Mouse (Mus musculus) kidney, postnatal 0 days (tissue): ENCODE data around the gene 1500011B03Rik. TPM values are rescaled to one million over a fixed set of nuclear protein-coding genes. Genes with fewer than 3 reads are reported as not detected.

Experiments
- ATAC-seq: fragments of 200-750 bp; cut with Nextera tagmentation; replicated peaks from 2 replicates; pipeline ENCODE4 v1.8.0; 2017; ENCODE audit warnings: low read depth, moderate number of reproducible peaks, moderate TSS enrichment, moderate library complexity; ENCODE audit not compliant: low FRiP score
- DNase-seq: peaks from one replicate; pipeline ENCODE4 v3.0.0-alpha.2; 2016; ENCODE audit warnings: low spot score
- H3K27ac ChIP-seq: fragments of 300-500 bp; sonication (generic); 2 replicates; pipeline ENCODE4 v1.5.1; 2014; ENCODE audit warnings: mild to moderate bottlenecking
- H3K27me3 ChIP-seq: fragments of 300-500 bp; sonication (generic); 2 replicates; pipeline ENCODE4 v1.6.1; 2014; ENCODE audit warnings: low read length, mixed read lengths; ENCODE audit not compliant: insufficient read depth
- H3K36me3 ChIP-seq: fragments of 300-500 bp; sonication (generic); 2 replicates; pipeline ENCODE4 v1.6.1; 2014; ENCODE audit warnings: low read length, mixed read lengths; ENCODE audit not compliant: insufficient read depth
- H3K4me1 ChIP-seq: fragments of 300-500 bp; sonication (generic); replicated peaks from 2 replicates; pipeline ENCODE4 v1.6.1; 2014; ENCODE audit warnings: antibody characterized with exemption, low read length, mixed read lengths; ENCODE audit not compliant: insufficient read depth
- H3K4me2 ChIP-seq: fragments of 300-500 bp; sonication (generic); 2 replicates; pipeline ENCODE4 v1.6.1; 2014; ENCODE audit warnings: mild to moderate bottlenecking, low read length, moderate library complexity, mixed read lengths
- H3K4me3 ChIP-seq: fragments of 300-500 bp; sonication (generic); replicated peaks from 2 replicates; pipeline ENCODE4 v1.5.1; 2014; ENCODE audit warnings: low read depth, low read length
- H3K9ac ChIP-seq: fragments of 300-500 bp; sonication (generic); 2 replicates; pipeline ENCODE4 v1.6.1; 2014; ENCODE audit warnings: low read depth, low read length
- H3K9me3 ChIP-seq: fragments of 300-500 bp; sonication (generic); replicated peaks from 2 replicates; pipeline ENCODE4 v1.6.1; 2016; ENCODE audit warnings: low read length, inconsistent platforms, mixed read lengths
- CTCF ChIP-seq: IDR thresholded peaks from 2 replicates; pipeline ENCODE4 v1.5.1; 2016; ENCODE audit warnings: antibody characterized with exemption, low read depth, mild to moderate bottlenecking, moderate library complexity
- WGBS: fragments of 180-500 bp; shearing (Covaris S2); extraction: QIAGEN DNeasy Blood & Tissue Kit; methylation state at CpG from one replicate; pipeline ENCODE4 v1.1.7; 2014; 5-methylcytosine and 5-hydroxymethylcytosine counted together
- polyA plus RNA-seq: library from polyadenylated mRNA; unstranded; fragments of >200 nt; fragmentation: Nextera tagmentation; extraction: Ambion mirVana; gene quantifications from 2 replicates; pipeline ENCODE4 v1.2.1, GENCODE M21; 2015

Gene 1500011B03Rik
- polyA plus RNA-seq, 1 experiment from 2014 or later, result 189 TPM

DNA sequence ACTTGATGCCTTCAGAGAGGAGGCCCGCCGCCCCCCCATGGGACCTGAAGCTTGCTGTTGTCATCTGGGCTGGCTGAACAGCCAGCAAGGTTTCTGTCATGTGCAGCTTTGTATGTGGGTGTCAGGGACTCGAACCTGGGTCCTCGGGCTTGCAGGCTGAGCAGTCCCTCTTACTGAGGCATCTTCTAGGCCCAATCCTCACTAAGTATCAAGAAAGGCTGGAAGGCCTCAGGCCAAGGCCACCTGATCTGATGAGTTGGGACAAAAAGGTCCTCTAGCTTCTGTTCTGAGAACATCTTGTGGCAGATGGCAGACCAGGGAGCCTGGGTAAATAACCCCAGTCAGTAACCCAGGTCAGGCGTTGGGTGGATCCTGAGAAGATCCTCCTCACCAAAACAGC, 13.4 kb downstream of the 1500011B03Rik start:
- 97% methylated on average over 5 of the region's 5 CpGs for WGBS
- no peak for ATAC-seq
- Histone ChIP-seq H3K9me3 (no peaks in the 10 kb centered on the region), H3K4me3 (no peak overlapping the region), H3K27ac (no peak overlapping the region), H3K4me1 (peaks cover 8% of the 10 kb centered on the region; the same call in 1 of the 2 replicates), H3K36me3 (0 out of 2 replicates have a peak, but pooled peaks cover 6% of the 10 kb centered on the region), H3K4me2 (no peak overlapping the region), H3K9ac (no peak overlapping the region), H3K27me3 (no peaks in the 10 kb centered on the region)
- TF ChIP-seq CTCF, result no peak
- no peak for DNase-seq

DNA sequence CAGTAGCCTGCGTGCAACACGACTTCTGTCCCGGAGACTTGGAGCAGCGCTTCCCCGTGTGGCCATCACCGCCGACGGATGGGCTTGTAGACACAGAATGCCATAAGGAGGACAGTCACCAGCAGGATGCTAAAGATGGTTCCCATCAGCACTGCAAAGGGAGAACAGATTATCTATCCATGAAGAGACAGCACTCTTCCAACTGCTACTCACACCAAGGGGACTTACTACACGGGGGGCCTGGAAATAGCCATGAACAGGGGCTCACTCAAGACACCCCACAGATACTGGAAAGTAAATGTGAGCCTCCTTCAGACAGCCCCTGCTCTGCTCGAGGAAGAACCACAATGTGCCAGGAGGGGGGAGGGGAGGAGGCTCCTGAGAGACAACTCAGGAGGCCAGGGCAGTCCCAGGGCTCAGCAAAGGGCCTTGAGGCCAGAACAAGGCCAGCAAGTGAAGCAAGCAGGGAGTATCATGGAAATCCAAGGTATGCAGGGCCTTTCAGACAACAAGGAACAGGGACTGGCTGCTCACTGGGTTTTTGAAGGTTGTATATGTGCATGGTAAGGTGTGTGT, 14.0 kb downstream of the 1500011B03Rik start:
- no peak for ATAC-seq
- TF ChIP-seq CTCF, result no peak
- no peak overlapping the region for H3K4me2 ChIP-seq
- H3K27me3 ChIP-seq, result no peaks in the 10 kb centered on the region
- no peak overlapping the region for H3K27ac ChIP-seq
- peaks cover 10% of the 10 kb centered on the region; the same call in 1 of the 2 replicates for H3K36me3 ChIP-seq
- 80% methylated on average over 10 of the region's 10 CpGs for WGBS
- no peak overlapping the region for H3K9ac ChIP-seq
- no peaks in the 10 kb centered on the region for H3K9me3 ChIP-seq
- DNase-seq, result no peak
- H3K4me3 ChIP-seq, result no peak overlapping the region
- H3K4me1 ChIP-seq, result peaks cover 8% of the 10 kb centered on the region; the same call in 1 of the 2 replicates

- Histone ChIP-seq H3K4me1 (peaks cover 8% of the 10 kb centered on the region; the same call in 1 of the 2 replicates), H3K9ac (no peak overlapping the region), H3K9me3 (no peaks in the 10 kb centered on the region), H3K27me3 (no peaks in the 10 kb centered on the region), H3K27ac (no peak overlapping the region), H3K4me3 (no peak overlapping the region), H3K36me3 (peaks cover 19% of the 10 kb centered on the region), H3K4me2 (no peak overlapping the region)
- DNase-seq (no peak), ATAC-seq (no peak)
- no peak for TF ChIP-seq CTCF
- WGBS, result 74% methylated on average over 8 of the region's 8 CpGs
These were observed 14.9 kb downstream of the 1500011B03Rik start for GRCm38 (mm10) chr5:114808385-114808784.

GRCm38 (mm10) chr5:114807893-114808292, 15.4 kb downstream of the 1500011B03Rik start:
- peaks cover 8% of the 10 kb centered on the region; the same call in 1 of the 2 replicates for H3K4me1 ChIP-seq
- no peak for TF ChIP-seq CTCF
- H3K9me3 ChIP-seq, result no peaks in the 10 kb centered on the region
- no peak overlapping the region for H3K4me3 ChIP-seq
- DNase-seq (no peak), ATAC-seq (no peak)
- H3K4me2 ChIP-seq, result no peak overlapping the region
- no peaks in the 10 kb centered on the region for H3K27me3 ChIP-seq
- no peak overlapping the region for H3K9ac ChIP-seq
- 0 out of 2 replicates have a peak overlapping the region, but pooled peaks have one; percentile 80 for H3K27ac ChIP-seq
- H3K36me3 ChIP-seq, result peaks cover 24% of the 10 kb centered on the region
- 70% methylated on average over 6 of the region's 6 CpGs for WGBS

DNA sequence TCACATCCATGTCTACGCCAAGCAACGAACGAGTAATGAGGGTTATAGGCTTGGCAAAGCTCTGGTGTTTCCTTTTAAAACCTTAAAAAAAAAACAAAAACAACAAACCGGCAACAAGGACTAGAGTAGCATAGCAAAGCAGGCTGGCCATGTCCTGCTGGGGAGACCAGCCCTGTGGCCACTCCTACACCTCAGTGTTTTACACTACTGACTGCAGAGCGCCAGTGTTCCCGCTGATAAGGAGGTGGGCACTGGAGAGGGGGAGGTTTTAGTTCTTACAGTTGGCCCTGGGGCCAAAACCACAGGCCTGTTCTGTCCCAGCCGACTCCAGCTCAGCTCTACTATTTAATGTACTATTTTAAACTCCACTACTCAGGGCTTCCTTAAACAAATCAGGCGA, 15.8 kb downstream of the 1500011B03Rik start:
- Histone ChIP-seq H3K36me3 (peaks cover 26% of the 10 kb centered on the region), H3K4me1 (peaks cover 8% of the 10 kb centered on the region; the same call in 1 of the 2 replicates), H3K27me3 (no peaks in the 10 kb centered on the region), H3K9ac (0 out of 2 replicates have a peak overlapping the region, but pooled peaks have one; percentile 0), H3K4me3 (no peak overlapping the region), H3K27ac (peak overlapping the region; percentile 80; the same call in 1 of the 2 replicates), H3K9me3 (no peaks in the 10 kb centered on the region), H3K4me2 (no peak overlapping the region)
- DNase-seq (no peak), ATAC-seq (no peak)
- no peak for TF ChIP-seq CTCF
- 22% methylated on average over 8 of the region's 8 CpGs for WGBS

- Histone ChIP-seq H3K27me3 (no peaks in the 10 kb centered on the region), H3K4me1 (peaks cover 8% of the 10 kb centered on the region; the same call in 1 of the 2 replicates), H3K4me2 (no peak overlapping the region), H3K27ac (peak overlapping the region; percentile 80), H3K4me3 (no peak overlapping the region), H3K9me3 (no peaks in the 10 kb centered on the region), H3K36me3 (peaks cover 29% of the 10 kb centered on the region), H3K9ac (0 out of 2 replicates have a peak overlapping the region, but pooled peaks have one; percentile 0)
- DNase-seq, result no peak
- ATAC-seq, result no peak
- no peak for TF ChIP-seq CTCF
- WGBS, result 57% methylated on average over 9 of the region's 9 CpGs
These were observed 16.2 kb downstream of the 1500011B03Rik start for GRCm38 (mm10) chr5:114807063-114807462.
